Mouse (Mus musculus) CH12F3 (cell line): ENCODE results near the gene Notum.
"Not testable (repeated sequence)": the region's sequence is repeated elsewhere in the genome, so short reads cannot be mapped to it uniquely, and the experiment has no call there.

Experiments used
- in situ Hi-C: fragments of 300-500 bp; cut with MboI; formaldehyde crosslinking; loops from 2 replicates; pipeline ENCODE4 v1.14.3; 2020; ENCODE audit warnings: low sequenced_read_pairs

Notum gene

GRCm38 (mm10) chr11:120675875-120676274, 14.9 kb upstream of the Notum start:
- in situ Hi-C loops, result not testable (repeated sequence)

GRCm38 (mm10) chr11:120673594-120674122, 12.7 kb upstream of the Notum start:
- in situ Hi-C loops, result no loop called here

- in situ Hi-C loops, result no loop called here
These were observed 12.0 kb upstream of the Notum start, which contains the start of gene Aspscr1 for GRCm38 (mm10) chr11:120672687-120673593. TSS of gene Aspscr1 (plus strand) at chr11:120672973.

- in situ Hi-C loops, result no loop called here
These were observed 5.6 kb upstream of the Notum start for GRCm38 (mm10) chr11:120666617-120667016.

GRCm38 (mm10) chr11:120665406-120665805, 4.4 kb upstream of the Notum start:
- in situ Hi-C loops, result no loop called here

- in situ Hi-C loops, result no loop called here
These were observed 2.7 kb upstream of the Notum start for GRCm38 (mm10) chr11:120663714-120664113.

- in situ Hi-C loops, result no loop called here
These were observed 1.8 kb upstream of the Notum start for GRCm38 (mm10) chr11:120662759-120663158.

GRCm38 (mm10) chr11:120660301-120661075, 487 bp downstream of the Notum start:
- in situ Hi-C loops, result no loop called here

GRCm38 (mm10) chr11:120659509-120660300, 1.3 kb downstream of the Notum start:
- in situ Hi-C loops, result no loop called here

- in situ Hi-C loops, result no loop called here
These were observed 2.0 kb downstream of the Notum start for GRCm38 (mm10) chr11:120658876-120659410.

GRCm38 (mm10) chr11:120657301-120657700, 3.7 kb downstream of the Notum start:
- in situ Hi-C loops, result no loop called here

GRCm38 (mm10) chr11:120654741-120655140, 6.2 kb downstream of the Notum start:
- in situ Hi-C loops, result no loop called here

GRCm38 (mm10) chr11:120651872-120652271, 9.1 kb downstream of the Notum start:
- in situ Hi-C loops, result no loop called here

- in situ Hi-C loops, result no loop called here
These were observed 12.9 kb downstream of the Notum start, which contains the start of gene Myadml2 for GRCm38 (mm10) chr11:120648001-120648476. TSS of gene Myadml2 (minus strand) at chr11:120648158.

- in situ Hi-C loops, result no loop called here
These were observed 13.7 kb downstream of the Notum start for GRCm38 (mm10) chr11:120647047-120647830.

- in situ Hi-C loops, result no loop called here
These were observed 17.4 kb downstream of the Notum start, which contains the start of gene Pycr1 for GRCm38 (mm10) chr11:120643601-120643987. TSS of gene Pycr1 (minus strand) at chr11:120643769.

GRCm38 (mm10) chr11:120642939-120643600, 17.9 kb downstream of the Notum start:
- in situ Hi-C loops, result no loop called here

- in situ Hi-C loops, result no loop called here
These were observed 19.1 kb downstream of the Notum start for GRCm38 (mm10) chr11:120641869-120642268.

- in situ Hi-C loops, result no loop called here
These were observed 19.7 kb downstream of the Notum start for GRCm38 (mm10) chr11:120641255-120641654.
